ENCODE assay signal across 30 mouse cellular contexts in genomic region chr6:50882759-50883158, GRCm38 (mm10).
DNase-seq lines count a peak whose midpoint lies in the region; ATAC-seq and TF ChIP-seq lines count a peak whose summit lies in the region.
"Had no signal": no experiment of that assay in that cellular context is flagged by ENCODE, and none has a peak within 500 bp of the region (broad histone marks: within the 10 kb centered on the region; RNA-seq: fewer than 3 reads in every experiment).

No protein-coding gene starts in this region.

- no peak for ATAC-seq in embryonic facial prominence, embryonic 13.5 days (ENCODE audit: insufficient number of reproducible peaks, insufficient read depth, low FRiP score, low TSS enrichment, low read depth)
- ATAC-seq in limb, embryonic 15.5 days (ENCODE audit: insufficient number of reproducible peaks, low FRiP score, low TSS enrichment, low read depth): no peak
- ATAC-seq in stomach, postnatal 0 days (ENCODE audit: low FRiP score, low TSS enrichment): no peak
- ATAC-seq: activated CD4-positive, CD25-positive, alpha-beta regulatory T cell, adult 4 months; forebrain, embryonic 14.5 days; forebrain, postnatal 0 days; hindbrain, embryonic 16.5 days; intestine, embryonic 16.5 days had no signal

- H3K36me3 ChIP-seq in embryonic facial prominence, embryonic 10.5 days (replicated peaks): no peaks in the 10 kb centered on the region
- no peaks in the 10 kb centered on the region for H3K36me3 ChIP-seq in embryonic facial prominence, embryonic 13.5 days
- no peaks in the 10 kb centered on the region for H3K36me3 ChIP-seq in limb, embryonic 15.5 days
- H3K36me3 ChIP-seq in heart, adult 2 months (ENCODE audit: control insufficient read depth, insufficient read depth, low read length): no peaks in the 10 kb centered on the region
- no peaks in the 10 kb centered on the region for H3K36me3 ChIP-seq in stomach, postnatal 0 days (ENCODE audit: control insufficient read depth, insufficient read depth, low read length)
- H3K36me3 ChIP-seq: G1E; heart, embryonic 12.5 days; heart, embryonic 15.5 days; hindbrain, embryonic 10.5 days; hindbrain, embryonic 13.5 days had no signal

- TF ChIP-seq EP300 in heart, adult 2 months (IDR thresholded peaks at IDR 0.05; ENCODE audit: insufficient read depth, low read depth, low read length): no peak
- TF ChIP-seq EP300 in stomach, postnatal 0 days (optimal IDR thresholded peaks at IDR 0.05): no peak

- no peaks in the 10 kb centered on the region for H3K27me3 ChIP-seq in embryonic facial prominence, embryonic 10.5 days (replicated peaks; ENCODE audit: low read depth, poor library complexity, severe bottlenecking)
- no peaks in the 10 kb centered on the region for H3K27me3 ChIP-seq in embryonic facial prominence, embryonic 13.5 days
- no peaks in the 10 kb centered on the region for H3K27me3 ChIP-seq in limb, embryonic 15.5 days
- no peaks in the 10 kb centered on the region for H3K27me3 ChIP-seq in heart, adult 2 months (ENCODE audit: control insufficient read depth, insufficient read depth, low read length)
- H3K27me3 ChIP-seq in stomach, postnatal 0 days (ENCODE audit: control insufficient read depth, insufficient read depth, low read length): no peaks in the 10 kb centered on the region
- H3K27me3 ChIP-seq: CH12.LX; heart, embryonic 12.5 days; heart, embryonic 15.5 days; hindbrain, embryonic 13.5 days had no signal

- no peak for TF ChIP-seq CTCF in heart, adult 2 months (IDR thresholded peaks at IDR 0.05)
- no peak for TF ChIP-seq CTCF in stomach, postnatal 0 days (IDR thresholded peaks at IDR 0.05; ENCODE audit: low read depth)

- 59% methylated on average over 4 of the region's 4 CpGs for WGBS in embryonic facial prominence, embryonic 10.5 days
- WGBS in embryonic facial prominence, embryonic 13.5 days: 16% methylated on average over 4 of the region's 4 CpGs
- 35% methylated on average over 4 of the region's 4 CpGs for WGBS in limb, embryonic 15.5 days
- 74% methylated on average over 4 of the region's 4 CpGs for WGBS in heart, adult 2 months
- WGBS in stomach, postnatal 0 days: 57% methylated on average over 4 of the region's 4 CpGs

- peaks cover 36% of the 10 kb centered on the region for H3K4me1 ChIP-seq in embryonic facial prominence, embryonic 10.5 days
- H3K4me1 ChIP-seq in embryonic facial prominence, embryonic 13.5 days: peaks cover 40% of the 10 kb centered on the region
- peaks cover 12% of the 10 kb centered on the region; the same call in 1 of the 2 replicates for H3K4me1 ChIP-seq in limb, embryonic 15.5 days
- H3K4me1 ChIP-seq in heart, adult 2 months (ENCODE audit: control insufficient read depth, insufficient read depth, low read length): no peaks in the 10 kb centered on the region
- no peaks in the 10 kb centered on the region for H3K4me1 ChIP-seq in stomach, postnatal 0 days (replicated peaks; ENCODE audit: control insufficient read depth, insufficient read depth)
- H3K4me1 ChIP-seq: heart, embryonic 15.5 days; hindbrain, embryonic 13.5 days had no signal

- intact Hi-C loops in heart, adult 2 months (cut with DNase I): no loop called here

- H3K79me2 ChIP-seq in heart, adult 2 months (replicated peaks; ENCODE audit: control insufficient read depth, insufficient read depth, low read length): no peaks in the 10 kb centered on the region

- H3K27ac ChIP-seq in embryonic facial prominence, embryonic 10.5 days (replicated peaks): peak overlapping the region; percentile 74; the same call in 1 of the 2 replicates
- peak overlapping the region; percentile 82 for H3K27ac ChIP-seq in embryonic facial prominence, embryonic 13.5 days
- H3K27ac ChIP-seq in limb, embryonic 15.5 days: 0 out of 2 replicates have a peak overlapping the region, but pooled peaks have one; percentile 33
- no peak overlapping the region for H3K27ac ChIP-seq in heart, adult 2 months
- H3K27ac ChIP-seq in stomach, postnatal 0 days (replicated peaks): no peak overlapping the region
- H3K27ac ChIP-seq: gastrocnemius, adult 2 months; heart, embryonic 15.5 days; hindbrain, embryonic 13.5 days had no signal

- H3K4me3 ChIP-seq in embryonic facial prominence, embryonic 10.5 days: no peak overlapping the region
- no peak overlapping the region for H3K4me3 ChIP-seq in embryonic facial prominence, embryonic 13.5 days
- no peak overlapping the region for H3K4me3 ChIP-seq in limb, embryonic 15.5 days
- no peak overlapping the region for H3K4me3 ChIP-seq in heart, adult 2 months
- no peak overlapping the region for H3K4me3 ChIP-seq in stomach, postnatal 0 days (ENCODE audit: low read depth, low read length)
- H3K4me3 ChIP-seq: gastrocnemius, adult 2 months; heart, embryonic 12.5 days; heart, embryonic 15.5 days; hindbrain, embryonic 10.5 days; hindbrain, embryonic 13.5 days had no signal

- no peaks in the 10 kb centered on the region for H3K9me3 ChIP-seq in embryonic facial prominence, embryonic 10.5 days
- no peaks in the 10 kb centered on the region for H3K9me3 ChIP-seq in embryonic facial prominence, embryonic 13.5 days
- H3K9me3 ChIP-seq in limb, embryonic 15.5 days: no peaks in the 10 kb centered on the region
- no peaks in the 10 kb centered on the region for H3K9me3 ChIP-seq in stomach, postnatal 0 days (ENCODE audit: control insufficient read depth, low read length)
- H3K9me3 ChIP-seq: G1E; heart, embryonic 12.5 days; heart, embryonic 15.5 days; hindbrain, embryonic 10.5 days; hindbrain, embryonic 13.5 days had no signal

- TF ChIP-seq POLR2A in heart, adult 2 months (IDR thresholded peaks at IDR 0.05; ENCODE audit: insufficient read depth, low read depth, low read length): no peak

- no peak overlapping the region for H3K9ac ChIP-seq in embryonic facial prominence, embryonic 13.5 days
- H3K9ac ChIP-seq in limb, embryonic 15.5 days: no peak overlapping the region
- no peak overlapping the region for H3K9ac ChIP-seq in heart, adult 2 months (ENCODE audit: low read depth, low read length)
- no peak overlapping the region for H3K9ac ChIP-seq in stomach, postnatal 0 days (ENCODE audit: low read length)
- H3K9ac ChIP-seq: forebrain, postnatal 0 days; heart, embryonic 12.5 days; heart, embryonic 15.5 days; hindbrain, embryonic 13.5 days had no signal

- peak; percentile 27 for DNase-seq in Muller cell, postnatal 12 days (ENCODE audit: inconsistent ontology term)
- DNase-seq in embryonic facial prominence, embryonic 10.5 days (ENCODE audit: low spot score): no peak
- DNase-seq in layer of hippocampus, postnatal 14 days (ENCODE audit: low spot score in 2 of 2): no peak
- DNase-seq in heart, adult 2 months: no peak
- DNase-seq in stomach, postnatal 0 days (ENCODE audit: low spot score): no peak
- DNase-seq in ovary, adult 18-20 months (ENCODE audit: low spot score): no peak
- DNase-seq: adrenal gland, postnatal 10 days; adrenal gland, postnatal 36 days; B cell, adult 2 months; cerebellum, adult 18-20 months; cerebellum, adult 9-10 months; cerebellum, postnatal 14 days; forebrain, postnatal 0 days; gastrocnemius, adult 2 months; gastrocnemius, postnatal 25 days; heart, postnatal 10 days; heart, postnatal 36 days; kidney, adult 18-20 months had no signal

- no peak overlapping the region for H3K4me2 ChIP-seq in embryonic facial prominence, embryonic 13.5 days
- no peak overlapping the region for H3K4me2 ChIP-seq in limb, embryonic 15.5 days
- H3K4me2 ChIP-seq in stomach, postnatal 0 days (replicated peaks; ENCODE audit: low read depth): no peak overlapping the region
- H3K4me2 ChIP-seq: heart, embryonic 12.5 days; heart, embryonic 15.5 days; hindbrain, embryonic 13.5 days had no signal

Comparison
In these comparisons a context has a peak if more than half of its experiments do, and no peak if none do; other contexts are left out.
1. H3K27ac ChIP-seq: peak in embryonic facial prominence, embryonic 10.5 days (single experiment), embryonic facial prominence, embryonic 13.5 days (single experiment) and limb, embryonic 15.5 days (single experiment); none in heart, adult 2 months (single experiment) and stomach, postnatal 0 days (single experiment).